Mouse (Mus musculus): ENCODE results near the gene Tspan17.

DNA sequence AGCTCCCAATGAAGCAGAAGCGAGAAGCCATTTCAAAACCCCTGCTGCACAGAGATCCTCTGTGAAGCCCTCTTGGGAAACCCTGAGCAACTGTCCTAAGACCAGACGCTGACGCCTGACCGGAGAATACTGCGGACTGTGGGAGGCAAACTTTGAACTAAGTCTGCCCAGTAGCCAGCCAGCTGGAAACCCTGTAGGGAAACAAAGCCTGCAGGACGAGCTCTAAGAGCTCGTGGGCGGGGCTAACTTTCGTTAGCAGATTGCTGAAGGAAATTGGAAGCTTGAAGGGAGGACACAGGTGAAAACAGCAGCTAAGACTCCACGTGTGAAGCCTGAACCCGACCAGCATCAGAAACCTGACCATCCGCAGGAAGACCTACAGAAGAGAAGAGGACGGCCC is 40.3 kb downstream of the Tspan17 start:
- no peak for TF ChIP-seq CTCF (IDR thresholded peaks at IDR 0.05; ENCODE audit: low read depth)
- TF ChIP-seq EP300 (optimal IDR thresholded peaks at IDR 0.05) = no peak
